Mouse (Mus musculus) thymus, postnatal 10 days (tissue): ENCODE data around the gene Camk2g.

ENCODE experiments used
- DNase-seq, 2 experiments: peaks; one replicate each; pipeline ENCODE4 v3.0.0; 2021; ENCODE audit warnings: low spot score in 2 of 2

Gene Camk2g

GRCm38 (mm10) chr14:20793758-20794531 is at the start of gene Camk2g:
TSS of gene Camk2g (minus strand) at chr14:20794088.
- peak; percentile 77 to 81 for DNase-seq

GRCm38 (mm10) chr14:20842629-20843028 is 48.7 kb upstream of the Camk2g start:
- no peak for DNase-seq

DNA sequence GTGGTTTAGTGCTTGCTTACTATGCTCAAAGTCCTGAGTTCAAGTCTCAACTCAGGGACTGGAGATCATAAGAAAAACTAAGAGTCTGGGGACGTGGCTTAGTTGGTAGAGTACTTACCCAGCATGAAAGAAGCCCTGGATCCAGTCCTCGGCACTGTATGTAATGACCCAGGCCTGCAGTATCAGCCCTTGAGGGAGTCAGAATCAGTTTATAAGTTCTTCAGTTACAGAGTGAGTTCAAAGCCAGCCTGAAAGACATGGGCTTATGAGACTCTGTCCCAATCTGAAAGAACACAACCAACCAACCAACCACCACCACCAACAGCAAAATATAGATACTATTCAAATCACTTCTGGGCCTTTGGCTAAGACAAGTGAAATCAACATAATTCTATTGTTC is 47.6 kb upstream of the Camk2g start:
- DNase-seq, result no peak

GRCm38 (mm10) chr14:20837681-20838080 is 43.8 kb upstream of the Camk2g start:
- DNase-seq, result no peak

DNA sequence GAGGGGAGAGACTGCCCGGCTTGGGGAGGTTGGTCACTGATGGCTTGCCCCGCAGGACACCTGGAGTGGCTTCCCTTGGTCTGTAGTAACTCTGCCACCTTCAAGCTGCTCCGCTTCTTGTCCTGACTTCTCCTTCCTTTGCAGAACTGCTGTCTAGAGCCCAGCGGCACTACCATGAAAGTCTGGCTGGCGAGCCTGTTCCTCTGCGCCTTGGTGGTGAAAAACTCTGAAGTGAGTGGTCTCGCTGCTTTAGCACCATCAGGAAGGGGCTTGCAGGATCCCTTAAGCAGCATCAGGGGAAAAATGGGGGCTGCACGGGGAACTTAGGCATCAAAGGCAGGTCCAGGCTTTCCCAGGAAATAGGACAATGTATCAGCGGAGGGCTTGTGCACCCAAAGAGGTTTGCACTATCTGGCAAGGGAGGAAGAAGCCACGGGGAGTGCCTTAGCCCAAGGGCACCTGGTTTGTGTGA is 43.1 kb upstream of the Camk2g start:
- DNase-seq, result no peak

DNA sequence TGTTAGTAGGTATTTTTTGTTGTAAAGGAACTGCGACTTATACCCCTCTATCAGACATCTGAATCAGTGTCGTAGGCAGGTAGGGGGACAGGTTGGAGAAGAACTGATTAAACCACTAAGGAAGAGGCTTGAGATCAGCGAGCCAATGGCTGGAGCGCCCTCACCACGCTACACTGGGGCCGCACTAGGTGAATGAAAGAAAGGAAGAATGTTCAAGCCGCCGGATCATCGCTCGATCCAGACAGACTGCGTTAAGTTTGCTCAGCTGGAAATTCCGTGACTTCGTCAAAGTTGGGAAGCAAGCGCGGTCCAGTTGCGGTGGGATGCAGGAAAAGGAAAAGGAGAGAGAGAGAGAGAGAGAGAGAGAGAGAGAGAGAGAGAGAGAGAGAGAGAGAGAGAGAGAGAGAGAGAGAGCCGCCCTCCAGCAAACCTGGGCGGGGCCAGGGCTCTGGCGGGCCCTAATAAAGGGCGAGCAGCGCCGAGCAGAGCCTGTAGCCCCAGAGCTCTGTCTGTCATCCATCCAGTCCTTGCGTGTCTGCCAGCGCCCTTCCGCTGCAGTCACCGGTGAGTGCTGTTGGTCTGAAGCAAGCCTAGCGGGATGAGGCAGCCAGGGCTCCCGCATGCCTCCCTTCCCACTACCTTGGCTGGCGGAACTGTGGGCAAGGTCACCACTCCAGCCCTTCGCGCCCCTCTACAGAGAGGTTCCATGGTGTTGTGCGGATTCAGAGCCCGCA is 42.5 kb upstream of the Camk2g start, which contains the start of gene Plau:
Plau (plus strand) TSS at position 490 of the 734 bp plus-strand sequence.
- peak in 1 of 2 experiments; percentile 34 for DNase-seq

DNA sequence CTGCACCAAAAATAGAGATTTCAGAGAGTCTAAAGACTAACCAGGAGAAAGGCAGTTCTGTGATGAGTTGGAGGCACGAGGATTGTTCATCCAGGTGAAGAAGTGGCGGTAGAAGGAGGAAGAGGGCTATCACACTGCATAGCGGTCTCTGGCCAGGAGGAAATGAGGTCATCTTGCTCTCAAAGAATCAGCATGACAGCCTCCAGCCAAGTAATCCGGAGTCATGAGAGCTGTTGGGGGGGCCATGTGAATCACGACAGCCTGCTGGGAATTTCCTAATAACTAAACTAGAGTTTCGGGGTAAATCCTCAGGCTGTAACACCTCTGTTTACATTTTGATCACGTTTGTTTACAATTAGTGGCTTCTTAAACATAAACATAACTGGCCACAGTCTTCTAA is 40.2 kb upstream of the Camk2g start:
- DNase-seq, result no peak

DNA sequence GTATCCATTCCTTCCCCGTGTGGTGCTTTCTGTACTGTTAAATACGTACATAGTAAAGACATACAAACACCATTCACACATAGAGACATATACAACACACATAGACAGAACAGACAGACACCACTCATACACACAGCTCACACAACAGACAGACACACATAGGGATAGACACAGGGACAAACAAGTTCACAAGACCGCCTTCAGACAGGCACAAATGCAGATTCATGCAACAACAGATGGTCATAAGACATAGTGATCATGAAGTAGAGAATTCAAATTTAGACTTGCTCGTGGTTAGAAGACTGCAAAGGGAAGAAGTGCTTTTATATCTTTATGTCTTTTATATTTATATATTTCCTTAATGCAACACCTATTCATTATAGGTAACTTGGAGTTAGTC is 39.6 kb upstream of the Camk2g start:
- DNase-seq, result no peak

GRCm38 (mm10) chr14:20831915-20832314 is 38.0 kb upstream of the Camk2g start:
- DNase-seq, result no peak

- DNase-seq, result no peak
Observed at GRCm38 (mm10) chr14:20831141-20831910, 37.4 kb upstream of the Camk2g start.

- DNase-seq, result no peak
Observed at GRCm38 (mm10) chr14:20829523-20830366, 35.9 kb upstream of the Camk2g start.

DNA sequence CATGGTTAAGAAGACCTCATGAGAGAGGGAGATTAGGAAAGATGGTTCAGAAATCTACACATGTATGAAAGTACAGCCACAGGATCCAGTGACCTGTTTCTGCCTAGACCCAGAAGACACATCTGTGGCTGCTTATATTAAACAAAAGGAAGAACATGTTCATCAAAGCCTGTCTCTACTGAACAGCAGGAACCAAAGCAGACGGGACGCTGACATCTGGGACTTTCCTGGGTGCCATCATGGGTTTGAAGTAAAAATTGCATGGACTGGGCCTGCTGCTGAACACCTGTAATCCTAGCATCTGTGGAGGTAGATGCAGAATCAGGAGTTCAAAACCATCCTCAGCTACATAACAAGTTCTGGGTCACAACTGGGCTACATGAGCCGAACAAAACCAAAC is 34.6 kb upstream of the Camk2g start:
- DNase-seq, result no peak

- no peak for DNase-seq
Observed at GRCm38 (mm10) chr14:20827491-20827890, 33.6 kb upstream of the Camk2g start.

DNA sequence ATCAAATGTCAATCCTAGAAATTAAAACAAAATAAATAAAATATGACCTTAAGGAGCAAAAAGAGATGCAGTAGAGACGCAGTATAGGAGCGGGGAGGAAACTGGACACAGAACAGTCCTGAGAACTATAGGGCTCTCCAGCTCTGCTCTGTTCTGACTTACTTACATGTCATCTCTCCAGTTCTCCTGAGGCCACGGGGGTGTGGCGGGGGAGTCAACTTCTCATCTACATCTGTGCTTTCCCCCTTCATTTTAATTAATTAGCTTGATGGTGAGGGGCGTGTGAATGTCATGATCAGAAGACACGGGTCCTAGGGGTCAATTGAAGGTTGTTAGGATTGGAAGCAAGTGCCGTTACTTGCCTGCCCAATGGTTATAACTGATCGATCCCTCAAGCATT is 33.2 kb upstream of the Camk2g start:
- DNase-seq, result no peak

DNA sequence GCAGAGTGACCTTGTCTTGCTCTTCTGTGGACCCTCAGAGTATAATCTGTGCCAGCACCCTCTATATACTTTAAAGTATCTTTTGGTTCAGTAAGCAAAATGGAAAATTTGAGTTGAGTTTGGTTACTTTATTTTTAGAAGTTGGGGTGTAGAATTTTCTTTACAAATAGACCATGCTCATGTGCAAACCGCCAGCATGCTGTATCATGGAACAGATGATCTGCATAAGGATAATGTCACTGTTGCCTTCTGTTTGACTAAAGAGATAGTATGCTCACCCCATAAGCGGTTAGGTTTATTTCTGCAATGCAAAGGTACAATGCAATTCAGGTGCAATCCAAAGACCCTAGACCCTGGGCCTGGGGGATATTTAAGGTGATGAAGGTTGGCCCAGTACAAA is 31.6 kb upstream of the Camk2g start:
- DNase-seq, result no peak

DNA sequence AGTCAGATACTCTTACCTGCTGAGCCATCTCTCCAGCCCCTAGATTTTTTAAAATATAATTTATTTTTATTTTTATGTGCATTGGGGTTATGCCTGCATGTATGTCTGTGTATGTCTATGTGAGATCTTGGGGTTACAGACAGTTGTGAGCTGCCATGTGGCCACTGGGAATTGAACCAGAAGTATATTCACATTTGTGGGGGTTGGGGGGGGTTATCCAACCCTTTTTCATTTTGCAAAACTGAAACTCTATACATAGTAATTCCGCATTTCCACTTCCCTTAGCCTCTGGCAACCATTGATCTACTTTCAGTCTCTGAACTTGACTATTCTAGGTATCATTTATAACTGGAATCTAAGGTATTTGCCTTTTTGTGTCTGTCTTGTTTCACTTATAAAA is 30.6 kb upstream of the Camk2g start:
- DNase-seq, result no peak

GRCm38 (mm10) chr14:20815448-20815847 is 21.6 kb upstream of the Camk2g start:
- no peak for DNase-seq

DNA sequence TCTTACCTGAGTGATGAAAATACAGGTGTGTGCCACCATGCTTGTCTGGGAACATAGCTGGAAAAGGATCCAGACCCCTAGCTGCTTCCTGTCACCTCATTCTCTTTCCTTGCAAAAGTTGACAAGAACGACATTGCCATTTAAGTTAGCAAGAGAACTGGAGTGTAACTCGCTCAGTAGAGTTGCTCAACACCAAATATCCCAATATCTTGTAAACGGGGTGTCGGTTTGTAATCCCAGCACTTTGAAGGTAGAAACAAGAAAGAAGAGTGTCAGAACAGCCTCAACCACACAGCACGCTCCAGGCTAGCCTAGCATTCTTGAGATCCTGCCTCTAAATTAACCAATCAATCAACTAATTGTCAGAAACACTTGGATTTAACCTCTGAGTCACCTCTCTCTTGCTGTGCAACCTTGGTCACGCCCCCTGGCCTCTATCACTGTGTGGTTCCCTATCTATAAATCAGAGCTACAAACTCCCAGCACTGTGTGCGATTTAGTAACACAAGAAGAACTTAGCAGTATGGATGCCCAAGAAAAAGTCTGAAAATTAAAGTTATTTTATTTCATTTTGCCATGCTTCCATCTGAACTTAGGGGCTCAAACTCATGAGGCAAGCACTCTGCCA is 18.0 kb upstream of the Camk2g start:
- DNase-seq, result no peak

- no peak for DNase-seq
Observed at GRCm38 (mm10) chr14:20811236-20811635, 17.3 kb upstream of the Camk2g start.

DNA sequence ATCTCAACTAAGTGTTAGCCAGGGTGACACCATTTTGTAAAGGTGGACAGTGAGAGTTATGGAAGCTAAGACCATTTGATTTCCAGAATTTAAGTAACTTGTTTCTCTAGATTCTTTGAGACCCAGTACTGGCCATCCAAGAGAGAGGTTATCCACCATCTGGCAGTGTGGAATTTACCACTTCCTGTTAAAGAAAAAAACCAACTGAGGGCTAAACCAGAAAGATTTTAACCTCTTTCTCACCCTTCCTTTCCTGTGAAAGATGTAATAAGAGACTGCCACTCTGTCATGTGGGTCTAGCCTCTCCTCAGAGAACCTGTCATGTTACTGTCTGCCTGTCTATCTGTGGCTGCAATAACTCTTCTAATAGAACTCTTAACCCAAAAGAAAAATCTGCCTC is 15.9 kb upstream of the Camk2g start:
- DNase-seq, result no peak

- DNase-seq, result no peak
Observed at GRCm38 (mm10) chr14:20809349-20809748, 15.5 kb upstream of the Camk2g start.
